ENCODE assay signal across 17 mouse cellular contexts in genomic region chr4:57048566-57048965, GRCm38 (mm10). TPM values are rescaled to one million over a fixed set of nuclear protein-coding genes. Genes with fewer than 3 reads are reported as not detected.
A peak's percentile ranks its signal among the peaks of the same experiment; 100 is the strongest.
DNase-seq lines count a peak whose midpoint lies in the region; ATAC-seq lines count a peak whose summit lies in the region.
"Had no signal": no experiment of that assay in that cellular context is flagged by ENCODE, and none has a peak within 500 bp of the region (broad histone marks: within the 10 kb centered on the region; RNA-seq: fewer than 3 reads in every experiment).

No protein-coding gene starts in this region.

- H3K36me3 ChIP-seq in hindbrain, embryonic 10.5 days: no peaks in the 10 kb centered on the region
- H3K36me3 ChIP-seq in hindbrain, embryonic 16.5 days (ENCODE audit: control insufficient read depth, insufficient read depth, low read length): no peaks in the 10 kb centered on the region
- H3K36me3 ChIP-seq in embryonic facial prominence, embryonic 10.5 days (replicated peaks): no peaks in the 10 kb centered on the region
- H3K36me3 ChIP-seq: limb, embryonic 12.5 days; midbrain, embryonic 13.5 days had no signal

- H3K4me2 ChIP-seq in hindbrain, embryonic 16.5 days (ENCODE audit: low read length): no peak overlapping the region
- H3K4me2 ChIP-seq: limb, embryonic 12.5 days; midbrain, embryonic 13.5 days had no signal

- peaks cover 36% of the 10 kb centered on the region for H3K4me1 ChIP-seq in hindbrain, embryonic 10.5 days (replicated peaks)
- H3K4me1 ChIP-seq in hindbrain, embryonic 16.5 days (ENCODE audit: control insufficient read depth, insufficient read depth, low read depth, low read length): peaks cover 8% of the 10 kb centered on the region; the same call in 1 of the 2 replicates
- H3K4me1 ChIP-seq in embryonic facial prominence, embryonic 10.5 days: peaks cover 14% of the 10 kb centered on the region

- H3K27me3 ChIP-seq in hindbrain, embryonic 10.5 days (ENCODE audit: insufficient read depth, poor library complexity, severe bottlenecking): no peaks in the 10 kb centered on the region
- H3K27me3 ChIP-seq in hindbrain, embryonic 16.5 days (replicated peaks; ENCODE audit: control insufficient read depth, insufficient read depth, low read length): no peaks in the 10 kb centered on the region
- no peaks in the 10 kb centered on the region for H3K27me3 ChIP-seq in embryonic facial prominence, embryonic 10.5 days (replicated peaks; ENCODE audit: low read depth, poor library complexity, severe bottlenecking)
- H3K27me3 ChIP-seq: limb, embryonic 12.5 days; midbrain, embryonic 13.5 days; Patski had no signal

- H3K9ac ChIP-seq in hindbrain, embryonic 16.5 days (ENCODE audit: low read depth, low read length): no peak overlapping the region
- H3K9ac ChIP-seq: limb, embryonic 12.5 days; midbrain, embryonic 13.5 days had no signal

- WGBS in hindbrain, embryonic 10.5 days: 66% methylated on average over 6 of the region's 6 CpGs
- WGBS in hindbrain, embryonic 16.5 days: 33% methylated on average over 6 of the region's 6 CpGs
- 74% methylated on average over 6 of the region's 6 CpGs for WGBS in embryonic facial prominence, embryonic 10.5 days

- ATAC-seq in hindbrain, embryonic 16.5 days: no peak
- ATAC-seq: Patski had no signal

- peak; percentile 17 to 25 for DNase-seq in adrenal gland, postnatal 36 days
- no peak for DNase-seq in adrenal gland, postnatal 14 days
- DNase-seq in hindbrain, embryonic 10.5 days (ENCODE audit: low spot score): no peak
- DNase-seq in right cerebral cortex, adult 2 months (ENCODE audit: low spot score in 2 of 2): peak; percentile 31
- DNase-seq in right cerebral cortex, postnatal 36 days (ENCODE audit: low spot score in 2 of 2): no peak
- no peak for DNase-seq in embryonic facial prominence, embryonic 10.5 days (ENCODE audit: low spot score)
- DNase-seq in adipocyte (ENCODE audit: low spot score): no peak
- DNase-seq: adrenal gland, adult 8-10 months; heart, postnatal 10 days; kidney, adult 8-10 months; kidney, postnatal 4 days; lung, postnatal 4 days; thymus, adult 18-20 months had no signal

- H3K4me3 ChIP-seq in hindbrain, embryonic 10.5 days: no peak overlapping the region
- no peak overlapping the region for H3K4me3 ChIP-seq in hindbrain, embryonic 16.5 days (ENCODE audit: low read length)
- no peak overlapping the region for H3K4me3 ChIP-seq in embryonic facial prominence, embryonic 10.5 days
- H3K4me3 ChIP-seq: limb, embryonic 12.5 days; midbrain, embryonic 13.5 days had no signal

- no peaks in the 10 kb centered on the region for H3K9me3 ChIP-seq in hindbrain, embryonic 10.5 days
- no peaks in the 10 kb centered on the region for H3K9me3 ChIP-seq in hindbrain, embryonic 16.5 days (ENCODE audit: control insufficient read depth, low read length)
- no peaks in the 10 kb centered on the region for H3K9me3 ChIP-seq in embryonic facial prominence, embryonic 10.5 days
- H3K9me3 ChIP-seq: limb, embryonic 12.5 days had no signal

- peak overlapping the region; percentile 5 for H3K27ac ChIP-seq in hindbrain, embryonic 10.5 days
- no peak overlapping the region for H3K27ac ChIP-seq in hindbrain, embryonic 16.5 days (ENCODE audit: low read depth, low read length)
- H3K27ac ChIP-seq in embryonic facial prominence, embryonic 10.5 days (replicated peaks): 0 out of 2 replicates have a peak overlapping the region, but pooled peaks have one; percentile 6
- H3K27ac ChIP-seq: limb, embryonic 12.5 days; midbrain, embryonic 13.5 days had no signal

RNA-seq across cellular contexts. Expression of gene Frrs1l, which starts 58.4 kb away (rescaled TPM):
- total RNA-seq in adrenal gland, postnatal 36 days (2021): under 1 TPM; 0.23 to 0.40 TPM
- total RNA-seq in adrenal gland, postnatal 14 days (2021): 0.41 and 0.71 TPM in 2 replicates
- 2.5 and 2.6 TPM in 2 replicates for polyA plus RNA-seq in hindbrain, embryonic 10.5 days (2016; fragmentation: Nextera tagmentation; extraction: Ambion mirVana)
- 20.7 and 24.0 TPM in 2 replicates for polyA plus RNA-seq in hindbrain, embryonic 16.5 days (2015; fragmentation: Nextera tagmentation; extraction: Ambion mirVana)
- polyA plus RNA-seq in embryonic facial prominence, embryonic 10.5 days (2016; fragmentation: Nextera tagmentation; extraction: Ambion mirVana): 0.80 and 1.4 TPM in 2 replicates
- polyA plus RNA-seq: Patski had no signal

Comparison
In these comparisons a context has a peak if more than half of its experiments do, and no peak if none do; other contexts are left out.
1. DNase-seq: peak in adrenal gland, postnatal 36 days (2 of 2) and right cerebral cortex, adult 2 months (2 of 2); none in adrenal gland, postnatal 14 days (single experiment), hindbrain, embryonic 10.5 days (single experiment), right cerebral cortex, postnatal 36 days (0 of 2), embryonic facial prominence, embryonic 10.5 days (single experiment) and adipocyte (single experiment).